Mouse (Mus musculus): ENCODE measurements around the gene Hdac2. TPM values are rescaled to one million over a fixed set of nuclear protein-coding genes. Genes with fewer than 3 reads are reported as not detected.

The Hdac2 gene
- polyA plus RNA-seq, 1 experiment from 2014 or later: 183 TPM

- peaks cover 4% of the 10 kb centered on the region for H3K4me1 ChIP-seq (replicated peaks; ENCODE audit: control insufficient read depth, insufficient read depth, low read length)
- no peak overlapping the region for H3K4me3 ChIP-seq (ENCODE audit: low read length)
- H3K9ac ChIP-seq (ENCODE audit: low read length): no peak overlapping the region
- H3K9me3 ChIP-seq (ENCODE audit: control insufficient read depth, low read length): peaks cover 2% of the 10 kb centered on the region; the same call in 1 of the 2 replicates
- WGBS: 94% methylated on average over 4 of the region's 4 CpGs
- no peak overlapping the region for H3K27ac ChIP-seq (ENCODE audit: low read length)
- 0 out of 2 replicates have a peak, but pooled peaks cover 5% of the 10 kb centered on the region for H3K36me3 ChIP-seq (ENCODE audit: control insufficient read depth, insufficient read depth, low read length)
- H3K4me2 ChIP-seq (ENCODE audit: low read depth, low read length): no peak overlapping the region
- H3K27me3 ChIP-seq (ENCODE audit: control insufficient read depth, insufficient read depth, low read depth, low read length): no peaks in the 10 kb centered on the region
- no peak for ATAC-seq (ENCODE audit: low read depth)
These were observed 7.5 kb downstream of the Hdac2 start for GRCm38 (mm10) chr10:36981866-36982265.

- Histone ChIP-seq H3K4me3 (ENCODE audit: low read length) (no peak overlapping the region), H3K4me2 (ENCODE audit: low read depth, low read length) (no peak overlapping the region), H3K27me3 (ENCODE audit: control insufficient read depth, insufficient read depth, low read depth, low read length) (no peaks in the 10 kb centered on the region), H3K4me1 (replicated peaks; ENCODE audit: control insufficient read depth, insufficient read depth, low read length) (no peaks in the 10 kb centered on the region), H3K9ac (ENCODE audit: low read length) (no peak overlapping the region), H3K36me3 (ENCODE audit: control insufficient read depth, insufficient read depth, low read length) (peaks cover 43% of the 10 kb centered on the region), H3K27ac (ENCODE audit: low read length) (no peak overlapping the region), H3K9me3 (ENCODE audit: control insufficient read depth, low read length) (no peaks in the 10 kb centered on the region)
- no peak for ATAC-seq (ENCODE audit: low read depth)
- WGBS: 91% methylated on average over 2 of the region's 2 CpGs
These were observed 17.8 kb downstream of the Hdac2 start for GRCm38 (mm10) chr10:36992149-36992548.

GRCm38 (mm10) chr10:37000839-37001238 is 26.5 kb downstream of the Hdac2 start:
- Histone ChIP-seq H3K4me2 (ENCODE audit: low read depth, low read length) (no peak overlapping the region), H3K36me3 (ENCODE audit: control insufficient read depth, insufficient read depth, low read length) (peaks cover 51% of the 10 kb centered on the region), H3K27me3 (ENCODE audit: control insufficient read depth, insufficient read depth, low read depth, low read length) (no peaks in the 10 kb centered on the region), H3K4me1 (replicated peaks; ENCODE audit: control insufficient read depth, insufficient read depth, low read length) (no peaks in the 10 kb centered on the region), H3K27ac (ENCODE audit: low read length) (no peak overlapping the region), H3K9ac (ENCODE audit: low read length) (no peak overlapping the region), H3K9me3 (ENCODE audit: control insufficient read depth, low read length) (no peaks in the 10 kb centered on the region), H3K4me3 (ENCODE audit: low read length) (no peak overlapping the region)
- ATAC-seq (ENCODE audit: low read depth): no peak
- 92% methylated on average over 2 of the region's 2 CpGs for WGBS

- Histone ChIP-seq H3K9ac (ENCODE audit: low read length) (no peak overlapping the region), H3K27me3 (ENCODE audit: control insufficient read depth, insufficient read depth, low read depth, low read length) (no peaks in the 10 kb centered on the region), H3K4me2 (ENCODE audit: low read depth, low read length) (no peak overlapping the region), H3K4me1 (replicated peaks; ENCODE audit: control insufficient read depth, insufficient read depth, low read length) (no peaks in the 10 kb centered on the region), H3K4me3 (ENCODE audit: low read length) (no peak overlapping the region), H3K9me3 (ENCODE audit: control insufficient read depth, low read length) (no peaks in the 10 kb centered on the region), H3K36me3 (ENCODE audit: control insufficient read depth, insufficient read depth, low read length) (no peaks in the 10 kb centered on the region), H3K27ac (ENCODE audit: low read length) (no peak overlapping the region)
- 50% methylated on average over 8 of the region's 8 CpGs for WGBS
- peak; percentile 82 for ATAC-seq (ENCODE audit: low read depth)
These were observed 40.1 kb downstream of the Hdac2 start for GRCm38 (mm10) chr10:37014274-37015107.

- no peaks in the 10 kb centered on the region for H3K36me3 ChIP-seq (ENCODE audit: control insufficient read depth, insufficient read depth, low read length)
- H3K27me3 ChIP-seq (ENCODE audit: control insufficient read depth, insufficient read depth, low read depth, low read length): no peaks in the 10 kb centered on the region
- no peaks in the 10 kb centered on the region for H3K4me1 ChIP-seq (replicated peaks; ENCODE audit: control insufficient read depth, insufficient read depth, low read length)
- WGBS: 43% methylated on average over 2 of the region's 2 CpGs
- no peak overlapping the region for H3K4me3 ChIP-seq (ENCODE audit: low read length)
- no peak overlapping the region for H3K27ac ChIP-seq (ENCODE audit: low read length)
- H3K9ac ChIP-seq (ENCODE audit: low read length): no peak overlapping the region
- no peaks in the 10 kb centered on the region for H3K9me3 ChIP-seq (ENCODE audit: control insufficient read depth, low read length)
- ATAC-seq (ENCODE audit: low read depth): no peak
- H3K4me2 ChIP-seq (ENCODE audit: low read depth, low read length): no peak overlapping the region
These were observed 41.4 kb downstream of the Hdac2 start for GRCm38 (mm10) chr10:37015729-37016128.

DNA sequence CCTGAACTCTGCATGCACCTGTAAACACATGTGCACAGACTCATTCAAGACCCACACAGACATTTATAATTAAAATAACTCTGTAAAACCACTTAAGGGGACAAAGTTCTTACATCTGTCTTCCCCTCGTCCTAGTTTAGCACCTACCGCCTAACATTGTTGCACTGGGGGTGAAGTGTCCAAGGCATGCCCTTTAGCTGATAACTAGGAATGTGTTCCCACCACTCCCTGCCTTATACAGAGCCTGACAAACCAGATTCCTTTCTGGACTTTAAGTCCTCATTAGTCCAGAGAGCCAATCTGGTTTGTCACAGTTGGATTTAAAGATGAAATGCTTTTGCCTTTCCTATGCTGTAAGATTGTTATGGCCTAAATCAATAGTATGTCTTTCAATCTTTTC is 41.9 kb downstream of the Hdac2 start:
- no peaks in the 10 kb centered on the region for H3K27me3 ChIP-seq (ENCODE audit: control insufficient read depth, insufficient read depth, low read depth, low read length)
- ATAC-seq (ENCODE audit: low read depth): no peak
- H3K9ac ChIP-seq (ENCODE audit: low read length): no peak overlapping the region
- no peaks in the 10 kb centered on the region for H3K9me3 ChIP-seq (ENCODE audit: control insufficient read depth, low read length)
- no peak overlapping the region for H3K4me3 ChIP-seq (ENCODE audit: low read length)
- 61% methylated on average over 2 of the region's 2 CpGs for WGBS
- H3K27ac ChIP-seq (ENCODE audit: low read length): no peak overlapping the region
- H3K36me3 ChIP-seq (ENCODE audit: control insufficient read depth, insufficient read depth, low read length): no peaks in the 10 kb centered on the region
- no peak overlapping the region for H3K4me2 ChIP-seq (ENCODE audit: low read depth, low read length)
- H3K4me1 ChIP-seq (replicated peaks; ENCODE audit: control insufficient read depth, insufficient read depth, low read length): no peaks in the 10 kb centered on the region

DNA sequence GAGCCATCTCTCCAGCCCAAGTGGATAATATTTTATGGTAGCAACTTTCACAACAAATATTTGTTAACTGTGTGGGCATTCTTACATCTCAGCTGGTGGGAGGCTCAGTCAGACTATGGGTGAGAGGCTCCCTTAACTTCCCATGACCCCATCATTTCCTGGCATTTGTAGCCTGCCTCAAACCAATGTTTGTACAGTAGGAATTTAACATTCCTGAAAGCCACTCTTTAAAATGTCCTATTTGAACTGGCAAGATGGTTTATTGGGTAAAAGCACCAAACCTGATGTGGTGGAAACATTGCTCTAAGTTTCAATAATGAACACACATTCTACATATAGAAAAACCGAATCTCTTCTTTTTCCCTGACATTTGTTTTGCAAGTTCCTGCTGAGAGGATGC is 50.0 kb downstream of the Hdac2 start:
- Histone ChIP-seq H3K9ac (ENCODE audit: low read length) (no peak overlapping the region), H3K27ac (ENCODE audit: low read length) (no peak overlapping the region), H3K4me3 (ENCODE audit: low read length) (no peak overlapping the region), H3K4me1 (replicated peaks; ENCODE audit: control insufficient read depth, insufficient read depth, low read length) (no peaks in the 10 kb centered on the region), H3K36me3 (ENCODE audit: control insufficient read depth, insufficient read depth, low read length) (no peaks in the 10 kb centered on the region), H3K27me3 (ENCODE audit: control insufficient read depth, insufficient read depth, low read depth, low read length) (no peaks in the 10 kb centered on the region), H3K9me3 (ENCODE audit: control insufficient read depth, low read length) (no peaks in the 10 kb centered on the region), H3K4me2 (ENCODE audit: low read depth, low read length) (no peak overlapping the region)
- WGBS: 43% methylated on average over 1 of the region's 1 CpGs
- no peak for ATAC-seq (ENCODE audit: low read depth)

GRCm38 (mm10) chr10:37028651-37029050 is 54.3 kb downstream of the Hdac2 start:
- WGBS: 55% methylated on average over 2 of the region's 2 CpGs

DNA sequence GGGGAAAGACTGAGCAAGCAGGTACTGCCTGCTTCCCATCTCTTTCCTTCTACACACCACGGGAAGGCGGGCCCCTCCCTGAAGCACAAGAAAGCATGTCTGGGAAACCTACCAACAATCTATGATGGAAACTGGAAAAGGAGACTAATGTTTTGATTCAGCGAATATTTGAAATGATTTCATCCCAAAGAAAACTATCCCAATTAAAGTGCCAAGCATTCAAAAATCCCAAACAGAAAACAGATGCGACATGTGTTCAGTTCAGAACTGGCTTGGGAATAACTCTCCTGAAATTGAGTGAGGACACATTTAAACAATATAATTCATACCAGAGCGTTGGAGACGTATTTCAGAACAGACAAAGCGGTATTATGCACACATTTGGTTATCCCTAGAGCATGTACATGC is 60.8 kb downstream of the Hdac2 start:
- Histone ChIP-seq H3K27me3 (ENCODE audit: control insufficient read depth, insufficient read depth, low read depth, low read length) (no peaks in the 10 kb centered on the region), H3K36me3 (ENCODE audit: control insufficient read depth, insufficient read depth, low read length) (no peaks in the 10 kb centered on the region), H3K4me1 (replicated peaks; ENCODE audit: control insufficient read depth, insufficient read depth, low read length) (no peaks in the 10 kb centered on the region), H3K4me2 (ENCODE audit: low read depth, low read length) (no peak overlapping the region), H3K4me3 (ENCODE audit: low read length) (no peak overlapping the region), H3K9me3 (ENCODE audit: control insufficient read depth, low read length) (no peaks in the 10 kb centered on the region), H3K27ac (ENCODE audit: low read length) (no peak overlapping the region; the same call in 1 of the 2 replicates), H3K9ac (ENCODE audit: low read length) (no peak overlapping the region)
- WGBS: 72% methylated on average over 7 of the region's 7 CpGs
- ATAC-seq (ENCODE audit: low read depth): no peak

More at GRCm38 (mm10) chr10:37028651-37029050, 54.3 kb downstream of the Hdac2 start:
- ATAC-seq (ENCODE audit: low read depth): no peak
- H3K27ac ChIP-seq (ENCODE audit: low read length): no peak overlapping the region
- H3K9me3 ChIP-seq (ENCODE audit: control insufficient read depth, low read length): no peaks in the 10 kb centered on the region
- H3K36me3 ChIP-seq (ENCODE audit: control insufficient read depth, insufficient read depth, low read length): no peaks in the 10 kb centered on the region
- no peak overlapping the region for H3K4me3 ChIP-seq (ENCODE audit: low read length)
- no peaks in the 10 kb centered on the region for H3K27me3 ChIP-seq (ENCODE audit: control insufficient read depth, insufficient read depth, low read depth, low read length)
- no peak overlapping the region for H3K4me2 ChIP-seq (ENCODE audit: low read depth, low read length)
- H3K9ac ChIP-seq (ENCODE audit: low read length): no peak overlapping the region
- H3K4me1 ChIP-seq (replicated peaks; ENCODE audit: control insufficient read depth, insufficient read depth, low read length): no peaks in the 10 kb centered on the region

Data from lung, embryonic 16.5 days (tissue).